Mouse (Mus musculus) liver, postnatal 0 days (tissue): ENCODE results near the gene Abl2.

Source experiments
- CTCF ChIP-seq: sonication (generic); IDR thresholded peaks from 2 replicates; pipeline ENCODE4 v1.5.1; 2016; ENCODE audit warnings: antibody characterized with exemption, low read depth
- EP300 ChIP-seq: IDR thresholded peaks from 2 replicates; pipeline ENCODE4 v1.6.1; 2016; ENCODE audit warnings: antibody characterized with exemption, low read depth, mild to moderate bottlenecking

- TF ChIP-seq CTCF: no peak; the same call in 1 of the 2 replicates
- TF ChIP-seq EP300: peak; percentile 90
Observed at GRCm38 (mm10) chr1:156657523-156657922, 98.9 kb downstream of the Abl2 start.
